Mouse (Mus musculus) left cerebral cortex, adult 8-10 months (tissue): ENCODE data around the gene Trio. TPM values are rescaled to one million over a fixed set of nuclear protein-coding genes. Genes with fewer than 3 reads are reported as not detected.
"Not testable (repeated sequence)": the region's sequence is repeated elsewhere in the genome, so short reads cannot be mapped to it uniquely, and the experiment has no call there.

Experiments used
- DNase-seq, 2 experiments: peaks; one replicate each; pipeline ENCODE4 v3.0.0; 2022; ENCODE audit warnings: low spot score in 2 of 2
- total RNA-seq, 4 experiments: library from RNA; stranded (reverse); gene quantifications; 2 replicates each; pipeline ENCODE4 v1.2.4; 2022

Trio gene
- total RNA-seq, 4 experiments from 2014 or later = 199 to 218 (median 207) TPM

DNA sequence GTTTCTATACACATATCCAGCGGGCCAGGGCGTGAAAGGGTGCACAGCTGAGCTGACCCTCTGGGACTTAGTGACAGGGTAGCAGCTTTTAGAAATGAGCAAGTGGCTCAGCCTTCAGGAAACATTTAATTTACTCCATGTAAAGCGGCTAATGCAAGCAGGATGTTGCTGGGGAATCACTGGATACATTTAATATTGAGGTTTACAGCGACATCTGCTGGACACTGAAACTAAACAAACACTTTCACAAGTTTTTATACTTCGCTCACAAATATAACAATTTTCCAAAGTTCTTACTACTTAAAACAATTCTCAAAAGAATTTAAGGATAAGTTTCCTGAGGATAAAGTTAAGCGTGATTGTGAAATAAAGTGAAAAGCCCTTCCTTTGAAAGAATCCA, 174.3 kb downstream of the Trio start:
- DNase-seq = no peak

DNA sequence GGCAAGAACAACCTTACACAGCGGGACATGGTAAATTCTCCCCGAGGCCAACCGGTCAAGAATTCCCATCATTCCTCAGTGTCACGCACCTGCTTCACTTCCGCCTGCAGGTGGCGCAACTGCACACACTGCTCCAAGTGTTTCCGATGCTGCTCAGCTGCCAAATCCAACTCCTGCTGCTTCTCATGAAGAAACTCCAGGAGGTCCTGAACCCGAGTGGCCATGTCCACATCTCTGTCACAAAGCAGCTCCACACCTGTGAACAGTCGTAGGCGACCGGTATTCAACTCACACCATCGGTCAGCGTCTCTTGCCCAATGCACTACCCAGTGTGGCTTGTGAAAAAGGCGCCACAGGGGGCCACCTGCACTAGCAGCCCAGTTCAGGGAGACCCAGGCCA, 174.7 kb downstream of the Trio start:
- no peak for DNase-seq

DNA sequence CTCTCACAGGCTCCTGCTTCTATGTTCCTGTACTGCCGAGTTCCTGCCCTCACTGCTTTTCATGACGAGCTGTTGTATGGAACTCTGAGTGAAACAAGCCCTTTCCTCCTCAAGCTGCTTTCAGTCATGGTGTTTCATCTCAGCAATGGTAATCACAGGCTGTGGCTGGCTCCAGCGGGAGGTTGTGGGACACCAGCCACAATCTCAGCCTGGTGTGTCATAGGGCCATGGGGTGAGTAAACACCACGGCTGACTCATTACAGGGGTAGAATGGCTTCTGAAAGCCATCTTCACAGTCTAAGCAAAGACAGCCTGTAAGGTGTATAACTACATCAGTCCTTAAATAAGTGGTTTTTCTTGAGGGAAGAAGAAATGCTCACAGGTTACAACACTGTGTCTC, 175.7 kb downstream of the Trio start:
- DNase-seq = no peak

DNA sequence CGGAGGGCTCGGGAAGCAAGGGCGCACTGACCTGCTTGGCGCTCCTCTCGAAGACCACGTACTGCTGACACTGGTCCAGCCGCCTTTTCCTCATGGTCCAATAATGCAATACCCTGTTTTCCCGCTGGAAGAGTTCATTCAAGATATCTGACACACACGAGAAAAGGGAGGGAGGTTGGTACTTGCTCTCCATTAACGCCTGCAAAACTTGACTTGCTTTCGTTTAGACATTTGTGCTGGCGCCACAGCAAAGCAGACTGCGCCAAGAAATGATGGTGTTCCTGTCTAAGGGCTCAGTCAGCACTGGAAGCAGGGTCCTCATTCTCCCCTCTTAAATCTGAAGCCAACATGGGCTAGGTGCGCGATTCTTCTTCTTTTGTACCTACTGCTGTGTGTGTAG, 184.0 kb downstream of the Trio start:
- no peak for DNase-seq

DNA sequence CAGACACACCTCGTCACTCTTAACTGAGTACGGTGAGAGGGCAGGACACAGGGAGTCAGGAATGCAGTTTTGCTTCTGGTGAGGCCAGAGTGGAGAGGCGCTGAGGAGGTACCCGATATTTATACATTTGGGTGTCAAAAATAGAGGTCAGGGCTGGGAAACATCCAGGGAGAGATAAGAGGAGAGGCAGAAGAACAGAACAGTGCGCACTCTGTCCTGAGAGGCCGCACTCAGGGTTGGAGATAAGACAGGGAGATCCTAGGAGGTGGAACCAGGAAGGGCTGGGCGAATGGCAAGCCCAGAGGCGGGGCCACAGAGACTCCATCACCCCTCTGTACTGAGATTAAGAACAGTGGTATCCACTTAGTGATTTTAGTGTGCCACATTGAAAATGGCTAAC, 185.1 kb downstream of the Trio start:
- no peak for DNase-seq

DNA sequence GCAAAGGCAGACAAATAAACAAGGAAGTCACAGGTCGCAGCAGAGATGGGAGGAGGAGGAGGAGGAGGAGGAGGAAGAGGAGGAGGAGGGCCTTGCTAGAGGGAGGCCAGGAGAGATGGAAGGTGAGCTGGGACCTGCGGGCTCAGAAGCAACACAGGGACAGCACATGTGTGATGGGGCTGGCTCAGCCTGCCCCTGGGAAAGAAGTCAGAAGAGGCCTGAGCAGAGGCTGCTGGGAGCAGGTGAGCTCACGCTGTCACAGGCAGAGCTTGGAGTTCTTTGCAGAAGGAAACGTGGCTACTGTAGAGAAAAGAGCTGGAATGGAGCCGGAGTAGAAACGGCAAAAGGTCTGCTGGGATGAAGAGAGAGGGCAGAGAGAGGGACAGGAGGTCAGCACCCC, 185.5 kb downstream of the Trio start:
- no peak for DNase-seq

DNA sequence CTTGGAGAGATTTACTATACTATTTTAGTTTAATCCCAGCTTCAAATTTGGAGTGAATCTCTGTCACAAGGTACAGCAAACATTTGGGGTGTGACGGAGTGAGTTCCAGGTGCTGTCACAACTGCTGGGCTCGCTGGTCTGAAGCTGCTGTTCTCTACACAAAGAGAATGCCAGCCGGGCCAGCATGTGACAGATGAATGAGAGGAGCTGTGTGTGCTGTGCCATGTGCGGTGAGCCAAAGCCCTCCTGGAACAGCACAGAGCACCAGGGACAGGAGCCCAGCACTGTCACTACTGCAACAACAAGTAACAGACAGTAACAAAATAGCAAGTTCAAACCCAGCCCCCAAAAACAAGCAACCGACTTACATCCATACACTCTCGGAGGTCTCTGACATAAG, 194.0 kb downstream of the Trio start:
- DNase-seq = no peak

DNA sequence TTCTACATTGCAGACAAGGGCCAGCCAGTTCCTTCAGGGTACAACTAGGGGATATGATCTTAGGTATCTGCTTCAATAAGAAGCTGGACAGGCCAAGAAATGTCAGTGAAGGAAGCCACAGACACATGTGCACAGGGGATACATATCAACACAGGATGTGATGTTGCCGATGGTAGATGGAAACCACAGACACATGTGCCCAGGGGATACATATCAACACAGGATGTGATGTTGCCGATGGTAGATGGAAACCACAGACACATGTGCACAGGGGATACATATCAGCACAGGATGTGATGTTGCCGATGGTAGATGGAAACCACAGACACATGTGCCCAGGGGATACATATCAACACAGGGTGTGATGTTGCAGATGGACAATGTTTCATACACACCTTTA, 197.8 kb downstream of the Trio start:
- not testable (repeated sequence) for DNase-seq

DNA sequence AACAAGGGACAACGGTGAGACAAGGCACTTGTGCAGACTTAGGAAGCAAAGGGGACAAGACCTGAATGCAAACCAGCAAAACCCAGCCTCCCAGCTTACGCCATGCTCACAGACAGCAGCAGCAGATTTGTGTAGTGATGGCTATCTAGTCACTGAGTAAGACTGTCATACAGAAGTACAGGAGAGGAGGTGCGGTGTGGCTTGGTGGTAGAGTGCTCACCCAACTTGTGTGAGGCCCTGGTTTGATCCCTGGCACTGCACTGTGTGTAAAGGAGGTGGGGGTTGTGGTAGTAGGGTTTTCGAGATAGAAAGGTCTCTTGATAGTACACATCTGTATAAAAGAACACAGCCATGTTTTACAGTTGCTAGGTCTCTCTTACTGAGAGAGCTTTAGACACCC, 198.8 kb downstream of the Trio start:
- DNase-seq = no peak

DNA sequence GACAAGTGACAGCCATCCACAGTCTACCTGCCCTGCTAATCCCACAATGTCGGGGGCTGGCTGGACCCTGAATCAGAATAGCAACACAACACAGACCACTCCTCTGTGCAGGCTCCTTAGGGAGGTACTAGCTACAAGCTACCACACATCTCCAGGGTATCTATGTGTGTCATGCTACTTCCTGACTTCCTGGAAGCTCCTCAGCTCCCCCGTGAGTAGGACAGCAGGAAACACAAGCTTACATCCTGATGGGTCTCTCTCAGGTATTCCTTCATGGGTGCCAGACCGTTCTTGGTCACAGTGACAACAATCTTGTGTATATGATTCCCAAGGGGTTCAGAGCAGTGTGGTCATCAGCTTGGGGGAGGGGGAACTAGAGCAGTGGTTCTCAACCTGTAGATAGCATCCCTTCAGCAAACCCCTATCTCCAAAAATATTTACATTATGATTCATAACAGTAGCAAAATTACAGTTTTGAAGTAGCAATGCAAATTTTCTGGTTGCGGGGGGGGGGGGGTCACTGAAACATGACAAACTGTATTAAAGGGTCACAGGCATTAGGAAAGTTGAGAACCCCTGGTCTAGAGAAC, 199.5 kb downstream of the Trio start:
- DNase-seq = no peak

DNA sequence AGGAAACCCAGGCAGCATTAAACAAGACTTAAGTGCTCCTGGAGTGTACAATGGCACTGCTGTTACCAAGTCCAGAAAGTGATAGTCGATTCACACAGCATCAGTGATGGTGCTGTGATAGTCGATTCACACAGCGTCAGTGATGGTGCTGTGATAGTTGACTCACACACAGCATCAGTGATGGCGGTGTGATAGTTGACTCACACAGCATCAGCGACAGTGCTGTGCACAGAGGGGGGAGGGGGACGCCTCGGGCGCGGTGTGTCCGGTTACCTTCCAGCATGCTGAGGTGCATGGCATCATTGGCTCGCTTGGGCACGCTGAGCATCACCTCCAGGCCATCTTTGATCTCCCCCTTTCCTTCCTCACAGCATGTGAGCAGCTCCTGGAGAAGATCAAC, 200.3 kb downstream of the Trio start:
- no peak for DNase-seq

DNA sequence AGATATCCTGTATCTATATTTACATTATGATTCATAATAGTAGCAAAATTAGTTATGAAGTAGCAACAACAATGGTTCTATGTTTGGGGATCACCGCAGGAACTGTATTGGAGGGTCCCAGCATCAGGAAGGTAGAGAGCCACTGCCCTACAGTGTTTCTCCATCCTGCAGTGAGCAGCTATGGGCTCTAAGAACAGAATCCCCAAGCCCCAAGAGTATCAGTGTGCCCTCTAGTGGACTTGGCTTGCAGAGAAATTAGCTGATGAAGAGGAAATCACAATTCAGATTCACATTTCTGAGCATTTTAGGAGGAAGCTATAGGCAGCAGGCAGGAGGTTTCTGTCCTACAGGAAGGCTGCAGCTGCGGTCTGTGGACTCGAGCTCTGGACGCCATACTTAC, 202.1 kb downstream of the Trio start:
- DNase-seq = no peak

DNA sequence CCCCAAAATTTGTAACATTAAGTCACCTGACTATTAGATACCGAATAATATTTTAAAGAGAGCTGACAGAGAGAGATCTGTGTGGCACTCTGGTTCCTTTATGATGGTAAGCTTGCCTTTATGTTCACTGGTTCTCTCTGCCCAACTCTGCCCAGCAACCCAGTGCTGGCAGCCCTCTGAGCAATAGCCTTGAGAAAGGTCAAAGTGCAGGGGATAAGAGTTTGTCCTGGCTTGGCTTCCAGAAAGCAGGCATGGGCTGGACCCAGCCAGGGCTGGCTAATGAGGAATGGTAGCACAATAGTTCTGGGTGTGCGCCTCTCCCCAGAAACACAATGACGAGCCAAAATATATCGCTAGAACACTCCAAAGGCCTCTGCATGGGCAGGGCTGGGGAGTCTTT, 203.2 kb downstream of the Trio start:
- no peak for DNase-seq

DNA sequence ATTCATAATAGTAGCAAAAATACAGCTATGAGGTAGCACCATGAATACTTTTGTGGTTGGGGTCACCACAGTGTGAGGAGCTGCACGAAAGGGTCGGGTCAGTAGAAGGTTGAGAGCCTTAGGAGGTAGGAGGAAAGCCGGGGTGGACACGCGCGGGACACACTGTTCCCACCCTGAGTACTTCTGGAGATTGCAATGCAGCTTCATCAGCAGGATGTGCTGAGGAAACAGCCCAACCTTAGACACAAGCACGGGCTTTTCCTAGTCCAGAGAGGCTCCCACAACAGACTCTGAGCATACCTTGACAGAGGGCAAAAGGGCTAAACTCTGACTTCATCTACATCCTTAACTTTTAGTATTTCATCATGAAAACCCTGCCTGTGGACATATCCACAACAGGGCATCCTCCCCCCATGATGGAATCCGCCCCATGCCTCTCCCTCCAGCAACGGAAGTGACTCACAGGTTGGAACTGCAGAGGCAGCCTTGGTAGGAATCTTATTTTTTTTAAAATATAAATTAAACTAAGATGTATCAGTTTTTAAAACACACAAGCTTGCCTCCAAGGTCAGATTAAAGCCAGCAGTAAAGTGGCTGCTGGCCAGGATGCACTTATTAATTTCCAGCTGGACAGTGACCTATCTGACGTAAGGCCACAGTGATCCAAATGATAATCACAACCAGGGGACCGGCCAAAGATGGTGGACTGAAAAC, 203.8 kb downstream of the Trio start:
- DNase-seq = no peak

DNA sequence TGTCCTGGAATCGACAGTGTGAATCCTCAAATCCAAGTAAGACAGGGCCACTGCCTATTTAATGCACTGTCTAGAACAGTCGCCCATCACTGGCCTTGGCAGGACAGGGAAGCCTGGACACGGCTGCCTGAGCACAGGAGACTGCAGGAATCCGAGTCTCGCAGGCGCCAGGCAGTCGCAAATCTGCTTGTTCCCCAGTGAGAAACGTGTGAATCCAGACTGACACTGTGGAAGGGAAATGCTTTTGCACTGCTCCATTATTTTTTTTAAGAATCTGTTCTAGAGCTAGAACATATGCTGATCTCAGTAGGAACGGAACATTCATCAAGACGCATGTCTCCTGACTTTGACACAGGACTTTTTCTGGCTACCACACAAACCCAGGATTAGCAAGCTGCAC, 208.6 kb downstream of the Trio start:
- no peak for DNase-seq

DNA sequence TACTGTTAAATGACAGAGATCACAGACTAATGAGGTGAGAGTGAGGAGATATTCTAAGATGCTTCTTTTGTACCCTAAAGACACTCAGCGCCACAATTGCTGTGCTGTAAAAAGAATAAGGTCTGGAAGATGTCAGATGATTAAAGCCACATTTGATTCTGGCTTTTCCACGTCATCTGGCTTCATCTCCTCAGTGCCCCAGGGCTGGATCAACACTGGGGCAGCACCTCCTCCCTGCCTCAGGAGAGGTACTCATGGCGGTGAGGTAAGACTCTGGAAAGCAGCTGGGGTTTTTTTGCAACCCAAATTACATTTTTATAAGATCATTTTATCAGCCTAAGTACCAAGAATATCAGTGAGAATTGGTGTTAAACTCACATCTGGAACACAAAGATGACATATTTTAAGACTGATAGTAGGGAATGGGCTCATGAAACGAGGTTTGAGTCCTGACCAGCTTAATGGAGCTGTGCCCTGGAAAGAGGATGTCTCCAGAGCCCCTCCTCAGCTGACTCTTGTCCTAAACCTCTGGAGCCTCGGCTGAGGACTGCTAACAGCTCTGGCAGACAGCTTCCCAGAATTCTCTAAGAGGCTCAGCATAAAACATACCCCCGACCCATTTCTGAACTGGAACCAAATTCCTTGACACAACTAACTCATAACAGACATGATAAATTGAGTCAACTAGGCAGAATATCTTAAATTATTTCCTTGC, 210.8 kb downstream of the Trio start:
- no peak for DNase-seq

DNA sequence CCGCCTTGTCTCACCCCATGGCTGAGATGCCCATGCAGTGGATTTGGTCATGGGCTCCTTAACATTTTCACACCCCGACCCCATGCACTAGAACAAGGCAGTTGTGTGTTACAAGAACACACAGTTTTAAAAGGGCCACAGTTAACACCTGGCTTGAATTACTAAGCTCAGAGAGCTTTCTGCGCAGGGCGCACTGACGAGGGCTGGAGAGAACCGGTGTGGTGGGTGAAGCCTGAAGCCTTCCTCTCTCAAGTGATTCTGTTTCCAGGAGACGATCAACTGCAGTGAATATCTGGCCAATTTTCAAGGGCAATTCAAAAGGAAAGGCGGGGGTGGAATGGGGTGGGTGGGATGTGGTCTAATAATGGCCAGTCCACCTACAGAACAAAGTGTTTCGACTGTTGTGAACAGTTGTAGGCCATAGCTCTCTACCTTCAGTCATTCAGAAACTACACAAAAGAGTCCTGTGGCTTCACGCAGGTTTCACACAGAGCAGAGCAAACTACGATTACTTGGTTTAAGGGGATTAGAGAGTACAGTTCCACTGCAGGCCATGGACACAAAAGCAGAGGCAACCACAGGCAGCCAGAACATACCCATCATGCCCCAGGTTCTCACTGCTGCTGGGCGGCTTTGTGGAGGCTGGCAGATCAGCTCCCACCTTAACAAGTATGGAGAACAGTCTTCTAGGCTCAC, 214.7 kb downstream of the Trio start:
- DNase-seq = no peak

DNA sequence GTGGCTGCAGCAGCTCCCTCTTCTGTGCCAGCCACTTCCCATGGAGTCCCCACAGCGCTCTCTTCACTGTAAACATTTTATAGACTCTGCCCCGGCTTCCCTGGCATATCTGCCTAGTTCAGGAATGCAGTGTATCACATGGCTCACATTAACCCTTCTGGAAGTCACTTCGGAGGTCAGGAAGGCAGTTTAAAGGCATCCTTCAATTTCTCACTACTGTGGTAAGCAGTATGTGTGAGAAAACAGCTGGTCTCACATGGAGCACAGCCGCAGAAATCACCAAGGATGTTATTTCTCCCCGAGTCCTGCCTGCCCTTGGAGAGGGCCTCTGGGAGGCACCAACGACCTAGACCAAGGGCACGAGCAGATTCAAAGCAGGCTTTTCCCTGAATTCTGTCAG, 215.4 kb downstream of the Trio start:
- DNase-seq = no peak

DNA sequence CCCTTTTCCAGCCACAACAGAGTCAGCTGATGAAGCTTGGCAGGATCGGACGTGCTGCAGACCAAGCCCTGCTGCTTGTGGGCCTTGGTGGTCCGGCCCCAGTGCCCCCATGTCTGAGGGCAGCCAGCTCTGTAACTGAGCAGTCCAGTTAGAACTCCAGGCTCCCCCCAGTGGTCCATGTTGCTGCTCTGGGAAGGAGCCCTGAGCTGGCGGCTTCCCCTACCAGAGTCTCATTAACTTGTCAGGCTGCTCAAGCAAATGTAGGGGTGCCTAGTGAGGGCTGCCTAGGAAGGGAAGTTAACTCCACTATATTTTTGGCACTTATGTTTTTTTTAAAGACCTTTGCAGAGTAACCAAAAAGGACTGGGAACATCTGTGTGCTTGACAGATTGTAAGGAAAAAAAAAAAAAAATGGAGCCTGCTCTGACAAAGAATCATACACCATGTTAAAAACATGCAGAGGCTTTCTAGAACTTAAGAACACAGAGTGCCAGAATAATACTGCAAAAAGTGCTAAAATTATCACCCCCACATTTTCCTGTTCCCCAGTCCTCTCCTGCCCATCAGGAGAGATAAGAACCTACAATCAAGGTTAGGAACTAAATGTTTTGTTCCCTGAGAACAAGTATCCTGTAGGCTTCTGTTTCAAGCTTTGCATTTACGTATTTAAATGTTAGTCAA, 216.9 kb downstream of the Trio start:
- no peak for DNase-seq

DNA sequence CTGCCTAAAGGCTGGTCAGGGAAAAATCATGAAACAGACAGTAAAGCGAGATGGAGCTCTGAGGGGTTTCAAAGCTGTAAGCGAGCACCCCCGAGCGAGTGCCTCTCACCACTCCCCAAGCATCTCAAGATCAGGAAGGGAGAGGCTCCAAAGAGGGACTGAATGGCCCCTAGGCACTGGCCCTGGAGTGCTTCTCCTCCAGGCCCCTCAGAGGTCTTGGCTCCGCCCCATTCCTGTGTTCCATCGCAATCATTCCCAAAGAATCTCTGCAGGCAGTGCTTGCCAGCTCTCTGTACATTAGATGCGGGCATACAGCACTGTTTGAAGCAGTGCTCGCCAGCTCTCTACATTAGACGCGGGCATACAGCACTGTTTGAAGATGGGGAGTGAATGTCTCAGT, 219.4 kb downstream of the Trio start:
- DNase-seq = no peak

DNA sequence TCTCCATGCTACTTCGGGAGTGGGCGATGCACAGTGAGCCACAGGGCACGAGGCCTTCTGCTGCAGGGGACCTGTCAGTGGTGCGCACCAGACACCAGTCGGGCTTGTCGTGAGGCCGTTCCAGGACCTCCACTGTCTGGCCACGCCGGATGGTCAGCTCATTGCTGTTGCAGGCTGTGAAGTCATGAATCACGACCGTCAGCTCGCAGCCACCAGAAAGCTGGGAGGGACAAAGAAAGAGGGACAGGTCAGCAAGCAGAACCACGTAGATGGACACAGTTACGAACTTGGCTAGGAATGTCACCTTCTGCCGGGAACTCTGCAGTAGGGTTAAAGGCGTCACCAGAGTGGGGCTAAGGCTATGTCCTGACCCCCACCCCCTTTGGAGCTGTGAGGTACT, 220.0 kb downstream of the Trio start:
- no peak for DNase-seq

DNA sequence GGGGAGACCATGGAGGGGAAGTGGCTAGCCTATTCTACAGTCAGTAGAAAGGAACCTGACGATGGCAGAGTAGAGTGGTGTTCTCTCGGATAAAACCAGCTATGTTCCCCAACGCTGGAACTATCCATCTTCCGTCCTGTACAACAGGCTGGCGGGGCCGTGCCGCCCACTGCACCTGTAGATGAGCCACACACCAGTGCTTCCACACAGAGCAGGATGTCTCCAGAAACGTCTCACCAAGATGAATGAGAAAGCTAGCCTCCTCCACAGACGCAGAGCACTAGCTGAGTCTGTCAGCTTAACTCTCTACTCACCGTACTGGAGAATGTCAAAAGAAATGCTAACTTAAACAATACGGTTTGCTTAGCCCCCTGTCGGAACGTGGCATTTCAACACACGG, 221.2 kb downstream of the Trio start:
- DNase-seq = no peak
